Mouse (Mus musculus) fat pad, adult 2 months (tissue): ENCODE measurements around the gene Arrdc5.

ENCODE experiments used
- DNase-seq: peaks from one replicate; pipeline ENCODE4 v3.0.0-alpha.2; 2011; ENCODE audit warnings: low read depth, low spot score; ENCODE audit errors: extremely low read depth

Arrdc5 gene

DNA sequence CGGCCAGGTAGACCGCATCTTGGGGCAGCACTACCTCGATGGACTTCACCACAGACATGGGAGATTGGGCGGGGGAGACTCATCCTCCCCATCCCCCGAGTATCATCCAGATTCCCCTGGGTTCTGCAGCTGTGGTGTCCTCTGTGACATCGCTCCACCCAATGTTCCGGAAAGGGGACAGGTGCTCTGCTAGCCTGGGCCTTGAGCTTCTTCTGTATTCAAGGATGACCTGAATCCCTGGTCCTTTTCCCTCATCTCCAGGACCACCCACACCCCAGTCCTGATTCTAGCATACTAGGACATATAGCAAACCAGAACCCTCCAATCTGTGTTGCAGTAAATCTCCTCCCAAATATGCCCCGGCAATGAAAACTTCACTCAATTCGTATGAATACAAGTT, at the start of gene Arrdc5:
TSS of gene Arrdc5 (minus strand) at position 101 of the 400 bp plus-strand sequence.
- no peak for DNase-seq

DNA sequence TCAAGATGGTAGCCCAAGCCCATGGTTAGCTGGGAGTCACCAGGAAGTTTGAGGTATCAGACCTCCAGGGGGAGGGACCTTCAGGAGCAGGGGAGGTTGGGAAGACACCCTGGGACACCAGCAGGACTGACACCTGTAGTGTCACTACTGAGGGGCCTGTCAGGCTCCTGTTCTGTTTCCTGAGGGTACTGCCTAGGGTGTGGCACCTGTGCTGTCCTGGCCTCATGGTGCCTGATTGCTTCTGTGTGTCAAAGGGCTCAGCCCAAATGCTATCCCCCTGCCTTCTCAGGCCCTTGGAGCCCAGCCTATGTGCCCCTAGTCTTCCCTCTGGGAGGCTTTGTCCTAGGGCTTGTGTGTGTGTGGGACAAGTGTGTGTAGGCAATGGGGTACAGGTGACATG, 48.5 kb upstream of the Arrdc5 start:
- DNase-seq = no peak

DNA sequence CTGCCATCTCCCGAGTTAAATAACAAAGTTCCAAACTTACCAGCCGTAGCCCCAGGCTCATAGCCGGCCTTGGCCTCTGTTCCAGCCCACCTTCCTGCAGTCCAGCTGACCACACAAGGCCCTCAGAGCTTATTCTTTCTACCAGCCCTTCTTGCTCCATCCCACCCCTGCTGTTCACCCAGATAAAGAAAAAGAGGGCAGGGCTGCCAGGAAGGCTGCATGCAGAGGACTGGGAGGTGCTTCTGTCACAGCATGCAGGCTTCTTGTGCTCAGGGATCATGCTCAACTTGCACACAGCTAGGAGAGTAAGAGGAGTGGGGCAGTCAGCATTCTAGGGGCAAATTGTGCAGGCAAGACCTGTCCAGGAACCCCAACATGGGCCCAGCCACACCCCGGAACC, 48.0 kb upstream of the Arrdc5 start:
- DNase-seq = no peak

- no peak for DNase-seq
These were observed 45.3 kb upstream of the Arrdc5 start for GRCm38 (mm10) chr17:56345364-56345763.

GRCm38 (mm10) chr17:56343466-56343865, 43.4 kb upstream of the Arrdc5 start:
- no peak for DNase-seq

DNA sequence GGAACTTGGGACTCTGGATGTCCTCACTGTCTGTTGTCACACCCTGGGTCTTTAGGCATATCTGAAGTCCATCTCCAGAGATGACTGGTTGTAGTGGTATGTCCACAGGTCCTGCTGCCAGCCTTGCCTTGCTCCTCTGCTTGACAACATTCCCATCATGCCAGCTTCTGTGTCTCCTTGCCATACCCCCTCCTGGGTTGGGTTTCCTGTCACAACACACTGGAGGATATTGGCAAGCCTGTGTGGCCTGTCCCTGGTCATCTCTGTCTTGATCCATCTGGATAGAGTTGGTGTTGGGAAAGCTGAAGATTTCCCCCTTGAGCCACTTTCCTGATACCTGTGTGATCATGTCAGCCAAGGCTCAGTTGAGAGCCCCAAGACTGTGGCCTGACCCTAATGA, 40.6 kb upstream of the Arrdc5 start:
- no peak for DNase-seq

GRCm38 (mm10) chr17:56338909-56339308, 38.8 kb upstream of the Arrdc5 start:
- no peak for DNase-seq

- no peak for DNase-seq
These were observed 37.7 kb upstream of the Arrdc5 start for GRCm38 (mm10) chr17:56337791-56338190.

GRCm38 (mm10) chr17:56337190-56337589, 37.1 kb upstream of the Arrdc5 start:
- DNase-seq = no peak

DNA sequence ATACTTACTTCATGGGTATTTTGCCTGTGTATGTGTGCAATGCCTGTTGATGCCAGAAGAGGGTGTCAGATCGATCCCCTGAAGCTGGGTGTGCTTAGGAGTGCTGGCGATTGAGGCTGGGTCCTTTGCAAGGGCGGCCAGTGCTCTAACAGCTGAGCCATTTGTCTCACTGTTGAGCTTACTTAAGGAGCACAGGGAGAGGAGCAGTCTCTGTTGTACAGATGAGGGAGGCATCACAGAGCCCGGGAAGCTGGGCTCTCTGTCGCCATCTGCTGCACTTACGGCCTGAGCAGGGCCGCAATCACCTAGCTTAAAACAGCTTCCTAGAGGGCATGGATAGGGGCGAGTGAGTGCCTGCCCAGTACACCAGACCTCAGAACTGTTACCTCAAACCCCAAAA, 32.9 kb upstream of the Arrdc5 start:
- DNase-seq = no peak

DNA sequence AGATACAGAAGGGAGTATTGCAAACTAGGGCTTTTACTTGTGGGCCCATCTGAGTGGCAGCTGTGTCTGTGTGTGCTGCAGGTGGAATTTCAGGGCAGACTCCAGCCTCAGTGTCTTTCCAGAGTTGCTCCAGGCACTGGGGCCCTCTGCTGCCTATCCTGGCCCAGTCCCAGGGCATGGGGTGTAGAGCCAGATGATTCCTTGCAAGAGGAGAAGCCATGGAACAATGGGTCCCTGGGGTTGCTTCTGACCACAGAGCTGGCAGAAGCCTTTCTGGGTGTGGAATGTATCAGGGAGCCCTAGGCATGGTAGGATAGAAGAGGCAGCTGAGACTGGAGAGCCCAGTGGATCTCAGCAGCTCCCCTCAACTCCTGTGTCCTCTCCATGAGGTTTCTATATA, 31.2 kb upstream of the Arrdc5 start:
- peak; percentile 42 for DNase-seq

DNA sequence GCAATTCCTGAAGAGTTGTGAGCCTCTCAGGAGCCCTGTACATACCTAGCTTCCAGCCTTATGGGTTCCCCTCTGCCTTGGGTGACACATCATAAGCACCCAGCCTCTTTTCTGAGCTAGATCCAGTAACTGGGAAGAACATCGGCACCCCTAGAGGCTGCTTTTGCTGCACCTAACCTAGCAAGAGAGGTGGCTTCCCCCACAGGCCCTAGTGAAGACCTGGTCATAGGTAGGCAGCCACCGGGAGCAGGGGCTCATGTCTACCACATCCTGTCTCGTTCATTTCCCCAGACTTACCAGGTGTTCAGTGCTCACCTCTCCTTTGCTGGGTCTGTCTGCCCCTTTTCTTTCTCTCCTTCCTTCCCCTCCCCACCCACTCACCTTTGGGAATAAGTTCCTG, 30.3 kb upstream of the Arrdc5 start:
- no peak for DNase-seq

GRCm38 (mm10) chr17:56329267-56329666, 29.2 kb upstream of the Arrdc5 start:
- DNase-seq = peak; percentile 45

DNA sequence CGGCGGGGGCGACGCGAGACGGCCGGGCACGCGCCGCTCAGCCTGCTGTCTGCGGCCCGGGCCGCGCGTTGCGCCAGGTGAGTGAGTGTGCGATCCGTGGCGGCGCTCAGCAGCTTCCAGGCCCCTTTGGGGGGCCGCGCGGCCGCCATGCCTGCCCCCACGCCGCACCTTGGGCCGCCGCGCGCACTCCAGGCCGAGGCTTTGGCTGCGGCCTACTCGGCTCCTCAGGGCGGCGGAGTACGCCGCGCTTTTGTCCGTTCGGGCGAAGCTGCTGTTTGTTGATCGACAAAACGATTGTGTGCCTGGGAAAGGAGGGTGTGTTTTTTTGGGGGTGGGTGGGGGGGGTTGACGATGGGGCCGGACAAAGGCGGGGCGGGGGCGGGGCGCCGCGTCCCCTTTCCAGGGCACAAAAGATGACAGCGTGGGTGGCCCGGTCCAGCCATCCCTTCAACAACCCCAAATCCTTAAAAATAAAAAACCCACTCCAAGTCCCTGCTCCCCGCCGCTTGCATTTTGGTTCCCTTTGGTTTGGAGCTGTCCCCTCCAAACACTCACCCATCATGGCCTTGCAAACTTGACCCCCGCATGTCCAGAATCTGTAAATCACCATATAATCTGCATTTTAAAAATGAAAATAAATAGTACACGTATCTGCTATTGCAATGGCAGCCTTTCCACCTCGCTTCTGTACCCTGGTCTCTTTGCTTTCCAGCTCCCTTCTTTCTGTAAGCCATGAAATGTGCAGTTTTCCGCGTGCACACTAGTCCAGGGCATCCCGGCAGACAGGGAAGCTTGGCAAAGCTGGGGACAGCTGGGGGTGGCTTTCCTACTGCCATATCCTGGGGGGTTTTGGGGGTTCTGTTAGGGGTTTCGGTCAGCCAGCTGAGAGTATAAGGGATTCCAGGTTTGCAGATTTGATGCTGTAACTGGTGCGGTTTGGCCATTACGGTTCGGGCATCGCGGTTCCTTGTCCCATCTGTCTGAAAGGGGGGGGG, 26.4 kb upstream of the Arrdc5 start:
- no peak for DNase-seq

DNA sequence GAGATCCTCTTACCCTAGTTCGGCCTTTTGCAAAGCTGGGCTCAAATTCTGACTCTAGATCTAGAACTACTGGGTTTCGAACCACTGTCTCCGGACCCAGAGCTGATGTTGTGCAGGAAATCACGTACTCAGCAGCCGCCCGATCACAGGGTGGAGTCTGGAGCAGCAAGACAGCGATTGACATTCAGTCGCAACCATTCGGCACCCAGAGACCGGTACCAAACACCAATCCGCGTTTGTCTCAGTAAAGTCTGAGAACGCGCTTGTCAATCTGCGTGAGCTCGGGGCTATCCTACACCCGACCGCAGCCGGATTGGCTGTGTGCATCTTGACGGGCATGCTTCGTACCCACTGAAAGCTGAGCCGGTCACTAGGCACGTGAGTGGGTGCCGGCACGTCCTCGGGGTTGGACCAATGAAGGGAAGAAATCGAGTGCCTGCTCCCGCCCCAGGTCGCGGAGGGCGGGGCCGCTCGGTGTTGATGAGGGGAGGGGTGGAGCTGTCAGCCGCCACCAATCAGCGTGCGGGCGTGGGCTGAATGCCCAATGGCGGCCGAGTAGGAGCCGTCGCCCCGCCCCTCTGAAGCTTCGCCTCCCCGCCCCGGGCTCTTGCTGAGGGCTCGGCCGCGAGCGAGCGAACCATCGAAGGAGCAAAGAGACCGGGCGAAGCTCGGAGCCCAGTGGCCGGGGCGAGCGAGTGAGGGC, 25.5 kb upstream of the Arrdc5 start, which contains the start of gene Kdm4b:
TSS of gene Kdm4b (plus strand) at position 613 of the 703 bp plus-strand sequence.
- DNase-seq = peak; percentile 94

- DNase-seq = peak; percentile 69
These were observed 24.3 kb upstream of the Arrdc5 start for GRCm38 (mm10) chr17:56324419-56324818.

DNA sequence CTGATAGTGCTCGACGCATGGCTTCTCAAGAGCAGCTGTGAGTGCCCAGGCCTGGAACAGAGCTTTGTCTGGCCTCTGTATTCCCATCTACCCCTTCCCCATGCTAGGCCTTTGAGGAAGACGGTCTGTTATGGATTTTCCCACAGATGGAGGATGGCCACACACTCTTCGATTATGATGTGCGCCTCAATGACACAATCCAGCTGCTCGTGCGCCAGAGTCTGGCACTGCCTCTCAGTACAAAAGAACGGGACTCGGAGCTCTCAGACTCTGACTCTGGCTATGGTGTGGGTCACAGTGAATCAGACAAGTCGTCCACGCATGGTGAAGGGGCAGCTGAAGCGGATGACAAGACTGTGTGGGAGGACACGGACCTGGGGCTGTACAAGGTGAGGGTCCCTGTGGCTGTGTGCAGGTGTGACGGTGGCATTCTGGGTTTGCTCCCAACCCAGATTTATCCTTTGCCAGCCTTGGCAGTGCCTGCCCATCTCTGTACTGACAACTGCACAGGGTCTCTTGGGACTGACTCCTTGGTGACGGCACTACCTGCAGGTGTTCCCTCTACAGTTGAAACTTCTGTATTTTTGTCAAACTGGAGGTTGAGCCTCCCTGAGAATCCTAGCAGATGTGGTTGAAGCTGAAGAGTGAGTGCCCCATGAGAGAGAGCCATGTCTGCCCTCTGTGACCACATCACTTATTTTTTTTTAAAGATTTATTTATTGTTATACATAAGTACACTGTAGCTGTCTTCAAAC, 9.3 kb upstream of the Arrdc5 start:
- no peak for DNase-seq

DNA sequence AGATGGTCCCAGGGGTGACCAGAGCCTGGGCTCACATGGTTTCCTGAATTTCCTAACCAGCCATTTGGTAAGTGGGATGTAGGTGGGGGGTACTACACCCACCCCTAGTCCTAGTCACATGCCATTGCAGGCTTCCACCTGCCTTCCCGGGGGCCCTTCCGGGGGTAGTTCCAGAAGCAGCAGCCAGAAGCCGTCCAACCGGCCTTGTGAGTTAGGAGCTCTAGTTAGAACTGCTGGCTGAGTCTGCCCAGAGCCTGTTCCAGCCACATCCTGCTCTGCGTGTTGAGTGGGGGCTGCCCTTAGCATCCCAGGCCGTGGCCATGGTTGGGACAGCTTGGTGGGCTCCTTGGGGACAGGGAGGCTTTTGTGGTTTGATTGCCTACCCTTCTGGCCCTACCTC, 8.0 kb upstream of the Arrdc5 start:
- DNase-seq = no peak

DNA sequence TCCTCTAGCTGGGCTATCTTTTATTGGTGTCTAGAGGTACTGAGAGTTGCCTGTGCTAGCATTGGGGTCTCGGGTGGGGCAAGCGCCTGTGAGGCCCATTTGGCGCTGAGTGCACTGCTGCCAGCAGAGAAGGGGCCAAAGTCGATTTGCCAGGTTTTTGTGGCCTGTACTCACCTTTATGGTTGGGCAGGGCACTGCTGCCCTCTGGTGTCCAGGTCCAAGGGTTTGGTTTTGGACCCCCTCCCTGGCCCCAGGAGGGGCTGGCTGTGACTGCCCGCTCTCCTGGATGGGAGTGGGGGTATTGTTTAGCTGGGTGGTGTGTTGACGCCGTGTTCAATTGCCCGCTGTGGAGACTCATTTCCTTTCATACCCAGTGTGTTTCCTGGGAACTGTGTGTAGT, 5.7 kb upstream of the Arrdc5 start:
- no peak for DNase-seq

DNA sequence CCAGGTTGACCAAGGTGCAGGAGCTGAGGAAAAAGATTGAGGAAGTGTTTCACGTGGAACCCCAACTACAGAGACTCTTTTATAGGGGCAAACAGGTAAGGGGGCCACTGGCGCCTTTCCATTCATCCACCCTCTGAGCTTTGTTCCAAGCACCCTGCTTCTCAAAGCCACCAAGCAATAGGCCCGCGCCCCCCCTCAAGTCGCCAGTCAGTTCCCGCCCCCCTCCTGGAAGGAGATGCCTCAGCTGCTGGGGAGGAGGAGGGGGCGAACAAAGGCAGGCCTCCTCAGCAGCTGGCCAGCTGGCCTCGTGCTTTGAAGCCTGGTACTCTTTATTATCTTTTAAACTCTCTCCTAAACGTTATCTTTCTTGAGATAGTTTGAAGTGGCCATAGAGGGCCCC, 5.1 kb upstream of the Arrdc5 start:
- no peak for DNase-seq

- no peak for DNase-seq
These were observed 4.6 kb upstream of the Arrdc5 start for GRCm38 (mm10) chr17:56304718-56305117.
